Mouse (Mus musculus) hindbrain, embryonic 10.5 days (tissue): ENCODE results near the gene Cycs. TPM values are rescaled to one million over a fixed set of nuclear protein-coding genes. Genes with fewer than 3 reads are reported as not detected.

Experiments used
- polyA plus RNA-seq: library from polyadenylated mRNA; unstranded; fragments of >200 nt; fragmentation: Nextera tagmentation; extraction: Ambion mirVana; gene quantifications from 2 replicates; pipeline ENCODE4 v1.2.1, GENCODE M21; 2016

The Cycs gene
- polyA plus RNA-seq, 1 experiment from 2014 or later: 75.5 TPM

Other genes with a start within 250 kb of the Cycs start
- 6.2 and 6.6 TPM in 2 replicates for gene Osbpl3, start 110.3 kb downstream of the Cycs start, polyA plus RNA-seq
- gene 4921507P07Rik, start 30.1 kb upstream of the Cycs start, polyA plus RNA-seq: 0.39 and 0.93 TPM in 2 replicates
- not detected in 2 replicates for gene Npvf, start 87.9 kb upstream of the Cycs start, polyA plus RNA-seq